Mouse (Mus musculus): ENCODE results near the gene Shc3. TPM values are rescaled to one million over a fixed set of nuclear protein-coding genes. Genes with fewer than 3 reads are reported as not detected.

Shc3 gene
- total RNA-seq, 4 experiments from 2014 or later: 0.80 to 1.7 (median 1.6) TPM

DNA sequence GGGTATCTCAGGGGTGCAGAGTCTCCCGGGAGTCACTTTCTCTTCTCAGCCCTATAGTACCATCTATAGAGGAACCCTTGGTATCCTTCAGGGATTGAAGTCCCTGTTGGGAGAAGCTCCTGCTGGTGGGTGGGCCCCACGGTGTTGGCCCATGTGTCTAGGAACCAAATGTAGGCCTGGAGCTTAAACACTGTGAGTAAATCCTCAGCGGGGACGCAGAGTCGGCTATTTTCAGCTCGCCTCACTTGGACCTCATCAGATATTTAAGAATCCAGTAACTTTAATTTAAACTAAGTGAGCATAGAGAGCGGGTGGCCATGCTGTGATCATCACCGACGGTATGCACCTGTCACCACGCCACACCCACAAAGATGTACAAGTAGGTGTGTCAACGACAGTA, 152.5 kb downstream of the Shc3 start:
- DNase-seq: no peak

DNA sequence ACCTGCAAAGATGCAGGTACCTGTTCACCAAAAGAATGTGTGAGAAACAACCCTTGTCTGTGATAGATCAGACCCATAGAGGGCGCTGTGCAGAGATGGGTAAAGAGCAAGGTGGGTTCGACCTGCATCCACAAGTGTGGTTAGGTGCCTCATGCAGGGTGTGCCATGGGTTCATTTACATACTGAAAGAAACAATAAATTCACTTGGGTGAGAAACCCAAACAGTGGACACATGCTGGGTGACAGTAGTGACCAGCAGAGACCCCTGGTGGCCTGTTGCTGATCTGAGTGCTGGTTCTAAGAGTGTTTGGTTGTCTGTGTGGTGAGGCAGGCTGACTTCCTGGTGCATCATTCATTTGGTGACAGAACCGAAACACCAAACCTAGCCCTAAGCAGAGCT, 155.8 kb downstream of the Shc3 start:
- no peak for DNase-seq

- no peak for DNase-seq
Observed at GRCm38 (mm10) chr13:51411696-51412430, 157.4 kb downstream of the Shc3 start.

DNA sequence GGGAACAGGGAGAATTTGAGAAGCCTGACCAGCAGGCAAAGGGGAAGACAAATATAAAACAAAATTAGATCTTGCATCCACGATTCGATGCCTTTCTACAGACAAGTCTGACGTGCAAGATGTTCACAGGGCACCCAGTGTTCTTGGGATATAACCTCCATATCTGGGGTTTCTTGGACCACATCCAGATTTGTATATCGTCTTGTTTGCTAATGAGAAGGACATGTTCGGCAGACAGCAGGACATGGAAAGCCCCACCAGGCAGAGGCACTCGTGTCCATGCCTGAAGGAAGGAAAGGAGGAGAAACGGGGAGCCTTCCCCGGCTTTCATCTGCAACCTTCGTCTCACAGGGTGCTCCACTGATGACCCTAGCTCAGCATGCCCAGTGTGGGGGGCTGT, 158.0 kb downstream of the Shc3 start:
- no peak for DNase-seq

DNA sequence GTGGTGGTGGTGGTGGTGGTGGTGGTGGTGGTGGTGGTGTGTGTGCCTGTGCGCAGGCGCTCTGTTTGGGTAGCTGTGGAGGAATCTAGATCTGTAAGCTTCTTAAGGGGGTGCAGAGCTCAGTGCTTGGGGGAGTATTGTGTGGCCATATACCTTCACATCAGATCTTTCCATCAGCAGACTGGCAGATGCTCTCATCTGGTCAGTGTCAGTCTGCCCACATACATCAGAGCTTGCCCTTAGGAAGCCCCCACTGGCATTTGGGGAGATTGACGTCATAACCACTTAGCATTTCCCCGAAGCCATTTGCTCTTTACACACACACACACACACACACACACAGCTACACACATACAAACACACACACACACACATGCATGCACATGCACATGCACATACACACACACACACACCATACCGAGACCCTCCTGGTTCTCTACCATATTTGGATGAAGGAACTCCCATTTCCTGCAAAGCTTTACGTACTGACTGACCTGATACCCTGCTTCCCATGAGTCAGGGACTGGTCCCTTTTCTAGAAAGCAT, 159.2 kb downstream of the Shc3 start:
- DNase-seq: no peak

DNA sequence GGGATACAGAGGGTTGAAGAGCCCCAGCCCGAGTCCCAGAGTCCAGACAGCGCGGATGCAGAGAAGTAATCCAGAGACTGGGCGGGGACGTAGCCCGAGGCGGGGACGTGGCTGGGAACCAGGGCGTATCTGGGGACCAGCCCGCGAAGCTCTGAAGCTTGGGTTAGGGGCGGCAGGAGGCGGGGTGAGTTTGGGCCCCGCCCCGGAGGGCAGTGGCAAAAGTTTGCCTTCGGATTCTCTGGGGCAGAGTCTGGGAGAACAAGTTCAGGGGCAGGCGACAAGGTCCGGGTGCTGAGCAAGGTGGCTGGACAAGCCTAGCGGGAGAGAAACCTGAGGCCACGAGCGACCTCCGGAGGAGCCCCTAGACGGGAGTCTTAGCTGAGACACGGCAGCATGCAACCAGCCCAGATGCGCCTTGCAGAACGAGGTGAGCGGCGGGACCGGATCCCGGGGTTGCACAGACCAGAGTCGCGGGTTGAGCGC, 160.7 kb downstream of the Shc3 start, which contains the start of gene S1pr3:
Gene S1pr3, plus strand, starts transcription at position 121 of the 483 bp plus-strand sequence.
- DNase-seq: no peak

DNA sequence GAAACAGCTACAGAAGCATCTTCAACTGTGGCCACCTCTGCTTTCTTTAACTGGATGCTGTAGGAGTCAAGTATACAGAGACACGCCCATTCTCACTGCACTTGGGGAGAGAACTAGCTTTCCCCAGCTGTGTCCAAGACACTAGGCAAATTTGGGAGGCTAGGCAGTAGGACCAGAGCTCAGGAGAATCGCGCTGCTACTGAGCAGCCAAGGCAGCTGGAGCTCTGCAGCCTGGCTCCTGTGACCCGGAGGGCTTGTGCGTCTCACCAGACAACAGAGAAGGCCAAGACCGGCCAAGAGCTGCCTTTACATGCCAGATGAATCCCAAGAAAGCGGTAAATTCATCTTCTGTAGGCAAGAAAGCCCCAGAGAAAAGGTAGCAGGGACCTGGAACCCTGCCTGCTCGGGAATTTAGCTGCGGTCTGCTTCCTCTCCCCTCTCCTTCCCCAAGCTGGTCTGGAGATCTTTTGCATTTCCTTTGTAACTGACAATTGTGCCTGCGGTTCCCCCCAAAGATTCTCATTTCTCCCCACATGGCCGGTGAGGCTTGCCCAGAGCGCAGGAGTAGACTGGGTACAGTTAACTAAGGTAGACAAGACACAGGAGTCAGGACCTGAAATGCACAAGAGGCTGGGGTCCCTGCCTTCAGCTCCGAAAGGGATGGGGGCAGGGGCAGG, 161.5 kb downstream of the Shc3 start:
- no peak for DNase-seq

- no peak for DNase-seq
Observed at GRCm38 (mm10) chr13:51405731-51406320, 163.4 kb downstream of the Shc3 start.

DNA sequence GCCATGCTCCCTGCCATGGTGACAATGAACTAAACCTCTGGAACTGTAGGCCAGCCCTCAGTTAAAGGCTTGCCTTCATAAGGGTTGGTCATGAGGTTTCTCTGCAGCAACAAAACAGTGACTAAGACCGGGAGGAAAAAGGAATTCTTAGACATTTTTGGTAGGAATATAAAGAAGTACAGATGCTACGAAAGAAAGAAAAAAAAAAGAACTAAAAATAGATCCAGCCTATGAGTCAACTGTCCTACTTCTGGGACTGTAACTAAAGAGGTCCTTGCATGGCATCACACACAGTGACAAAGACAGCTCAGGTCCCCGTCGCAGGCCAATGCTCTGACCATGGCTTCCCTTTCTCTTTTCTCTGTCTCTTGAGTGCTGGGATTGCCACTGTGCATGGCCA, 164.7 kb downstream of the Shc3 start:
- no peak for DNase-seq

DNA sequence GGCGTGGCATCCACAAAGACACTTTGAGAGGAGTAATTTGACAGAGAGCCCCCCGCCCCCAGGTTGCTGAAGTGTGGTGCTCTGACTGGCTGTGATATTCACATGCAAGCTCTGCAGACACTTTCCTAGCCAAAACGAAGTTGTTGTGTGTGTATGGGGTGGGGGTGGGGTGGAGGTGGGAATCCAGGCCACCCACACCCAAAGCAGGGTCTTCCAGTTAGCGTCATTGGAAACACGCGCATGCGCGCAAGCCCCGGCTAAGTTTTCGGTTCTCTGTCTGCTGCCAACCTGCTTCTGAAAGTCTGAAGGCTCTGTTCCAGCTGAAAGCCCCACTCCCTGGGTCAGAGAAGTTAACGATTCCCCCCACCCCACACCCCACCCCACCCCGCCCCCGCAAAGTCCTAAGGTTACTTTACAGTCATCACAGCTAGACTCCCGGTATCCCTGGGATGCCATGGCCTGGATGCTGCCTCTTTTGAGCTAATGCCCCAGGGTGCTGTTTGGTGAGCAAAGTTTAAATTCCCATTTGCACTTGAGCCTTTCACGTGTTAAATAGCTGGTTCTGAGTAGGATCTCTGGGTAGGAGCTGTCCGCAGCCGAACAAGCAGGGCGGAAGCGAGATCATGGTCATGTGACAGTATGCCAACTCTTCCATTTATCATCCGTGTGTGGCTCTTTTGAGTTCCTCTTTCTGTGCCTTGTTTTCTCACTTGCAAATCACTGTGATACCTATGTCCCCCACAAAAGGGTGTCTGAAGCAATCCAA, 168.3 kb downstream of the Shc3 start:
- no peak for DNase-seq

DNA sequence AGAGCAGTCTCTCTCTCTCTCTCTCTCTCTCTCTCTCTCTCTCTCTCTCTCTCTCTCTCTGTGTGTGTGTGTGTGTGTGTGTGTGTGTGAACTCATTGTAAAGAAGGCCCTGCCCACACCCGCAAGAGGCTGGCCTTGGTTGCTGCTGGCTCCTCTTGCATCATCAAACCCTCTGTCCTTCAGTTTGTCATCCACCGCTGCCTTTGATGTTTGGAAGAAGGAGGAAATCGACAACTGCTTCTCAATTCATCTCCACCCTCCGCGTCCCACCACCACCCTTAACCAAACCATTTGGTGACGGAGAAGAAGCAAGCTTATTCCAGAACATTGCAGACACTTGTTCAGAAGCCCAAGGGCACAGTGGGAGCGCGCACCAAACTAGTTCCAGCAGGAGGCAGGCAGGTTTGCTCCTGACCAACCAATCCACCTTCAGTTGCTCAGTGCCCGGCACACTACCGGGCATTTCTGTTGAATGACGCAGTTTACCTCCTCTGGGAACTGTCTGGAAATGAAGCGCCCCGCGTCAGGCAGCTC, 169.0 kb downstream of the Shc3 start:
- peak; percentile 80 for DNase-seq

GRCm38 (mm10) chr13:51399562-51399961, 169.7 kb downstream of the Shc3 start:
- DNase-seq: no peak

DNA sequence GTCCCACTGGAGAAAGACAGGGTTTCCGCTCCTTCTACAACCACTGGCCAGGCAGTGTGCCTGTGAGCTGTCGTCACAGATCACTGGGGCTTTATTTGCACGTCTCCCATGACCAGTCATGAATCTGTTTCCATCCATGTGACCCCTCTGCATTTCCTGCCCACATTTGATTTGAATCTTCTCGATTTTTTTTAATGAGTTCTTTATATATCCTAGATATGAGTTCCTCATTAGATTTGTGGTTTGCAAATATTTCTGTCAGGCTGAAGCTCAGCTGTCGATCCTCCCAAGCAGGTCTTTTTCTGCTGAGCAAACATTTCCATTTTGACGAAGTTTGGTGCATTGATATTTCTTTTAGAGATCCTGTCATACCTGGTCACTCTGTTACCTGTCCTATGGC, 171.4 kb downstream of the Shc3 start:
- no peak for DNase-seq

GRCm38 (mm10) chr13:51392256-51392655, 177.0 kb downstream of the Shc3 start:
- DNase-seq: no peak

DNA sequence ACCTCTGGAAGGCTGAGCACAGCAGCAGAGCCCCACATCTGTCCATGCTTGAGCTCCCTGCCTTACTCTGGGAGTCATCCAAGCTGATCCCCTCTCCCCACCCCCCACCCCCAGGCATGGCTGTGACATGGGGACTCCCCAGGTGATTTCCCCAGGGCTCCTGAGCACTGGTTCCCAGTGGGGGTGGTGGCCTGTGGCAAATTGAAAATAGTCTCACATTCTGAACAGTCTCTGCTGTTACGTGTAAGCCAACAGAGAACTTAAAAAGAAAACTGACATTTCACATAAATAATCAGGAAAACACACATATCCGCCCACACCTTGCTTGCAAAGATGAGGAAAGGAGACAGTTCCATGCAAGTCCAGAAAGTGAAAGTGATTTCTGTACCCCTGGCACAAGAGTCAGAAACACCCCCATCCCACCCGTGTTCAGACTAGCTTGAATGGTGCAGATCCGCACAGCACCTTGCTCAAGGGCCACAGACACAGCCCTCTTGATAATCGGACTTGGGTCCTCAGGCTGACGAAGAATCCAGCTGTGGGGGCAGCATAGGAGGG, 177.8 kb downstream of the Shc3 start:
- DNase-seq: no peak

DNA sequence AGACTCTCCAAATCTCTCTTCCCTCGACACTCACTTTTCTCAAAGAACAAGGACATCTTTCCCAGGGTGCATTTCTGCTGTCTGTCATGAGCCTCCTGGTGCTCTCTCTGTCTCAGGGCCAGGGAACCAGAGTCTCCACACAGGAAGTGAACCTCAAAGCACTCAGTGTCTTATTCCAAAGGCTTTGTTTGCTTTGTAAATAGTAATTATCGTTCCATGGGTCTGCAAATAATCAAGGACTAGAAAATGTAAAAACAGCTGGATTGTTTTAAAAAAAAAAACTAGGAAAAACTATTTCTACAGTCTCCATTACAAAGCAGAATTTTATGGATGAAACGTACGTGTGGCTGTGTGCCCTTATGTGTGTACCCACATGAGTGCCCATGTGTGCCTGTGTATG, 178.8 kb downstream of the Shc3 start:
- no peak for DNase-seq

- no peak for DNase-seq
Observed at GRCm38 (mm10) chr13:51387908-51388307, 181.3 kb downstream of the Shc3 start.

DNA sequence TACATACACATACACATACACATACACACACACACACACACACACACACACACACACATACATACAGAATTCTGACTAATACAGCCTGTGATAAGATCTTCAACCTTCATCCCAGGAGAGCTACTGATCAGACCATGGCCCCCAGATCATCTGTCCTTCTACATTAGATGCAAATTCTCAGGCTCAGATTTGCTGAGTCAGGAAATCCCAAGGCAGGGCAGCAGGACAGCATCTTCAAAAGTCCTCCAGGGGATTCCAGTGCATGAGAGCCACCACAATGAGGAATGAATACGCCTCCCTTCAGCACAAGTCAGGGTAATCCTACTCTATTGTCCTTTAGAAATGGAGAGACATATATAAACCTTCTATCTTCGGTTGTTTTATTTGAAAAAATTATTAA, 184.3 kb downstream of the Shc3 start:
- DNase-seq: no peak

- no peak for DNase-seq
Observed at GRCm38 (mm10) chr13:51381498-51381897, 187.7 kb downstream of the Shc3 start.

All from adrenal gland, adult 8-10 months (tissue).